Mouse (Mus musculus): ENCODE measurements around the gene Fam228a.

- no peak for TF ChIP-seq CTCF (IDR thresholded peaks at IDR 0.05)
- no peak for TF ChIP-seq EP300 (IDR thresholded peaks at IDR 0.05)
Observed at GRCm38 (mm10) chr12:4719066-4719761, 19.0 kb downstream of the Fam228a start.
